Mouse (Mus musculus) adrenal gland, adult 8-10 months (tissue): ENCODE data around the gene Fkbp10. TPM values are rescaled to one million over a fixed set of nuclear protein-coding genes. Genes with fewer than 3 reads are reported as not detected.

ENCODE experiments used
- DNase-seq: peaks from one replicate; pipeline ENCODE4 v3.0.0; 2022
- microRNA-seq, 2 experiments: library from miRNA; unstranded; fragments of <30 nt; microRNA quantifications; one replicate each; pipeline ENCODE4 v1.2.0; 2022
- total RNA-seq, 4 experiments: library from RNA; stranded (reverse); gene quantifications; 2 replicates each; pipeline ENCODE4 v1.2.4; 2022

The Fkbp10 gene
- total RNA-seq, 4 experiments from 2014 or later, result 15.4 to 57.8 (median 31.3) TPM

GRCm38 (mm10) chr11:100472197-100472934, 56.9 kb downstream of the Fkbp10 start, which contains the start of gene Klhl11:
Gene Klhl11 (minus strand): TSS chr11:100472741.
- DNase-seq, result peak; percentile 86

DNA sequence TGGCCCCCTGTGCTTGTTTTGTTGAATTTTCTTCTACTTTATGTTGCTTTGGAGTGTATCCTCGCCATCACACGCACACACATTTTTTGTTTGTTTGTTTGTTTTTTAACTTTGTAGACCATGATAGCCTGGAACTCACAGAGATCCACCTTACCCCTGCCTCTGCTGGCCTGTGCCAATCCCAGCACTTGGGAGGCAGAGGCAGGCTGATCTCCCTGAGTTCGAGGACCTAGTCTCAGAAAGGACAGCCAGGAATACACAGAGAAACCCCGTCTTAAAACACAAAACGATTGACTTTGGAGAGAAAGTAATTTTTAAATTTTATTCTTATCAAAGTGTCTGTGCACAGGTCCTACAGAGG, 57.4 kb downstream of the Fkbp10 start:
- no peak for DNase-seq

Small RNAs within 50 kb of the gene (microRNA-seq; reads per million reads assigned to microRNA genes)
- gene Gm27374, result 0 reads per million in 2 experiments

Other genes starting within 250 kb of the Fkbp10 start
- under 1 TPM in 1 of 4 experiments, not detected in 3; 0.11 TPM for gene Krt9, start 222.5 kb upstream of the Fkbp10 start, total RNA-seq
- under 1 TPM in 2 of 4 experiments, not detected in 2; 0.22 to 0.27 TPM for gene Krt14, start 208.1 kb upstream of the Fkbp10 start, total RNA-seq
- not detected for gene Krt16, start 166.8 kb upstream of the Fkbp10 start, total RNA-seq
- gene Krt17, start 154.7 kb upstream of the Fkbp10 start, total RNA-seq, result not detected
- not detected for gene Krt42, start 145.8 kb upstream of the Fkbp10 start, total RNA-seq
- gene Eif1, start 95.8 kb upstream of the Fkbp10 start, total RNA-seq, result 1,000 to 10,000 TPM in 3 of 4 experiments, 100 to 1,000 TPM in 1; 987 to 1,365 (median 1,077) TPM
- not detected for gene Gast, start 81.3 kb upstream of the Fkbp10 start, total RNA-seq
- gene Hap1, start 59.6 kb upstream of the Fkbp10 start, total RNA-seq, result 100 to 1,000 TPM in 2 of 4 experiments, 10 to 100 TPM in 2; 50.2 to 117 (median 83.7) TPM
- 100 to 1,000 TPM in 1 of 4 experiments, 10 to 100 TPM in 3; 57.5 to 101 (median 82.0) TPM for gene Jup, start 17.9 kb upstream of the Fkbp10 start, total RNA-seq
- 10 to 100 TPM; 28.4 to 63.1 (median 42.6) TPM for gene P3h4, start 861 bp upstream of the Fkbp10 start, total RNA-seq
- gene Nt5c3b, start 26.1 kb downstream of the Fkbp10 start, total RNA-seq, result 10 to 100 TPM; 49.7 to 76.8 (median 68.5) TPM
- 1 to 10 TPM in 3 of 4 experiments, under 1 TPM in 1; 0.99 to 2.3 (median 1.5) TPM for gene Klhl10, start 26.2 kb downstream of the Fkbp10 start, total RNA-seq
- gene Klhl11, start 57.0 kb downstream of the Fkbp10 start, total RNA-seq, result 10 to 100 TPM; 62.9 to 96.4 (median 75.3) TPM
- 1,000 to 10,000 TPM; 1,202 to 1,723 (median 1,362) TPM for gene Acly, start 112.3 kb downstream of the Fkbp10 start, total RNA-seq
- 1 to 10 TPM; 4.4 to 6.4 (median 5.4) TPM for gene Ttc25, start 129.9 kb downstream of the Fkbp10 start, total RNA-seq
- 10 to 100 TPM; 47.5 to 85.0 (median 71.9) TPM for gene Cnp, start 159.2 kb downstream of the Fkbp10 start, total RNA-seq
- gene Nkiras2, start 203.5 kb downstream of the Fkbp10 start, total RNA-seq, result 10 to 100 TPM; 34.3 to 37.3 (median 36.7) TPM
- 100 to 1,000 TPM; 204 to 279 (median 249) TPM for gene Dnajc7, start 204.5 kb downstream of the Fkbp10 start, total RNA-seq